Mouse (Mus musculus): ENCODE data around the gene Ugt1a7c. TPM values are rescaled to one million over a fixed set of nuclear protein-coding genes. Genes with fewer than 3 reads are reported as not detected.

The Ugt1a7c gene
- total and polyA plus RNA-seq, 3 experiments, result 2.2 to 15.3 (median 11.1) TPM

GRCm38 (mm10) chr1:88238771-88239170 is 143.9 kb downstream of the Ugt1a7c start:
- H3K4me1 ChIP-seq (ENCODE audit: control insufficient read depth in 1 of 2, insufficient read depth in 2 of 2), result no peaks in the 10 kb centered on the region
- H3K27me3 ChIP-seq (replicated peaks), result peaks cover 38% of the 10 kb centered on the region
- in situ Hi-C loops (cut with MboI; ENCODE audit: low pct_ligation_motif_present, low pct_unique_long_range_greater_than_20kb, low sequenced_read_pairs) (no loop called here), dilution Hi-C loops (cut with MboI; ENCODE audit: extremely low pct_ligation_motif_present, extremely low pct_unique_long_range_greater_than_20kb, low sequenced_read_pairs) (no loop called here)
- no peak overlapping the region for H3K4me3 ChIP-seq (replicated peaks in 1 of 3; ENCODE audit: low read depth in 2 of 3, low read length in 2 of 3, poor library complexity in 1 of 3)
- no peak for DNase-seq (ENCODE audit: extremely low read depth)
- peaks cover 72% of the 10 kb centered on the region for H3K9me3 ChIP-seq (replicated peaks; ENCODE audit: low read length)
- no peak overlapping the region for H3K9ac ChIP-seq (ENCODE audit: insufficient read depth, low read depth)
- no peaks in the 10 kb centered on the region for H3K79me2 ChIP-seq (replicated peaks; ENCODE audit: control insufficient read depth, extremely low read depth, insufficient read depth, poor library complexity, severe bottlenecking)
- no peak overlapping the region for H3K27ac ChIP-seq (ENCODE audit: insufficient read depth, low read depth)
- H3K4me2 ChIP-seq (ENCODE audit: insufficient read depth, low read depth, poor library complexity, severe bottlenecking), result no peak overlapping the region
- TF ChIP-seq ZMIZ1 (IDR thresholded peaks at IDR 0.05; ENCODE audit: low read depth, low read length) (no peak), CTCF (conservative IDR thresholded peaks at IDR 0.05 in 1 of 2, IDR thresholded peaks at IDR 0.05 in 1 of 2; ENCODE audit: low read depth in 2 of 2, low read length in 2 of 2) (no peak), ELF1 (IDR thresholded peaks at IDR 0.05; ENCODE audit: low read depth, low read length) (no peak), ZKSCAN1 (IDR thresholded peaks at IDR 0.05; ENCODE audit: borderline replicate concordance, low read depth, low read length) (no peak), MAFK (IDR thresholded peaks at IDR 0.05; ENCODE audit: insufficient replicate concordance, low read length) (no peak), GABPA (IDR thresholded peaks at IDR 0.05; ENCODE audit: insufficient replicate concordance, low read depth, low read length) (no peak), MEF2A (IDR thresholded peaks at IDR 0.05; ENCODE audit: borderline replicate concordance, low read depth, low read length) (no peak), SMC3 (IDR thresholded peaks at IDR 0.05; ENCODE audit: low read depth, low read length) (no peak), POLR2AphosphoS2 (IDR thresholded peaks at IDR 0.05; ENCODE audit: low read depth, low read length) (no peak), MXI1 (IDR thresholded peaks at IDR 0.05; ENCODE audit: low read depth, low read length) (no peak), BHLHE40 (IDR thresholded peaks at IDR 0.05; ENCODE audit: low read depth, low read length) (no peak), TCF12 (IDR thresholded peaks at IDR 0.05; ENCODE audit: low read depth, low read length) (no peak), SIN3A (IDR thresholded peaks at IDR 0.05; ENCODE audit: low read length) (no peak)
- no peaks in the 10 kb centered on the region for H3K36me3 ChIP-seq (replicated peaks in 1 of 2; ENCODE audit: control insufficient read depth in 1 of 2, insufficient read depth in 1 of 2, low read length in 1 of 2)

GRCm38 (mm10) chr1:88240072-88240471 is 145.2 kb downstream of the Ugt1a7c start:
- Histone ChIP-seq H3K36me3 (replicated peaks in 1 of 2; ENCODE audit: control insufficient read depth in 1 of 2, insufficient read depth in 1 of 2, low read length in 1 of 2) (no peaks in the 10 kb centered on the region), H3K4me1 (ENCODE audit: control insufficient read depth in 1 of 2, insufficient read depth in 2 of 2) (no peaks in the 10 kb centered on the region), H3K4me3 (replicated peaks in 1 of 3; ENCODE audit: low read depth in 2 of 3, low read length in 2 of 3, poor library complexity in 1 of 3) (no peak overlapping the region), H3K27ac (ENCODE audit: insufficient read depth, low read depth) (no peak overlapping the region), H3K79me2 (replicated peaks; ENCODE audit: control insufficient read depth, extremely low read depth, insufficient read depth, poor library complexity, severe bottlenecking) (no peaks in the 10 kb centered on the region), H3K9ac (ENCODE audit: insufficient read depth, low read depth) (no peak overlapping the region), H3K9me3 (replicated peaks; ENCODE audit: low read length) (peaks cover 74% of the 10 kb centered on the region), H3K27me3 (replicated peaks) (peaks cover 36% of the 10 kb centered on the region), H3K4me2 (ENCODE audit: insufficient read depth, low read depth, poor library complexity, severe bottlenecking) (no peak overlapping the region)
- TF ChIP-seq NELFE (IDR thresholded peaks at IDR 0.05; ENCODE audit: low read depth, low read length), result no peak
- no peak for TF ChIP-seq POLR2AphosphoS2 (IDR thresholded peaks at IDR 0.05; ENCODE audit: low read depth, low read length)
- TF ChIP-seq GABPA (IDR thresholded peaks at IDR 0.05; ENCODE audit: insufficient replicate concordance, low read depth, low read length), result no peak
- no peak for TF ChIP-seq UBTF (IDR thresholded peaks at IDR 0.05; ENCODE audit: low read depth, low read length)
- TF ChIP-seq USF1 (IDR thresholded peaks at IDR 0.05; ENCODE audit: low read depth, low read length), result no peak
- no peak for TF ChIP-seq USF2 (conservative IDR thresholded peaks at IDR 0.05; ENCODE audit: low read depth, low read length)
- TF ChIP-seq EP300 (IDR thresholded peaks at IDR 0.05; ENCODE audit: low read length), result no peak
- no peak for TF ChIP-seq MXI1 (IDR thresholded peaks at IDR 0.05; ENCODE audit: low read depth, low read length)
- no peak for TF ChIP-seq RCOR1 (conservative IDR thresholded peaks at IDR 0.05; ENCODE audit: low read depth, low read length)
- no peak for TF ChIP-seq MAX (IDR thresholded peaks at IDR 0.05; ENCODE audit: low read length)
- TF ChIP-seq JUN (IDR thresholded peaks at IDR 0.05; ENCODE audit: insufficient read depth, low read depth, low read length), result no peak
- no peak for TF ChIP-seq MEF2A (IDR thresholded peaks at IDR 0.05; ENCODE audit: borderline replicate concordance, low read depth, low read length)
- TF ChIP-seq RAD21 (IDR thresholded peaks at IDR 0.05; ENCODE audit: low read depth, low read length), result no peak
- no peak for TF ChIP-seq MAFK (IDR thresholded peaks at IDR 0.05; ENCODE audit: insufficient replicate concordance, low read length)
- no peak for TF ChIP-seq ZC3H11A (IDR thresholded peaks at IDR 0.05; ENCODE audit: low read depth, low read length)
- no peak for DNase-seq (ENCODE audit: extremely low read depth)
- dilution Hi-C loops (cut with MboI; ENCODE audit: extremely low pct_ligation_motif_present, extremely low pct_unique_long_range_greater_than_20kb, low sequenced_read_pairs) (no loop called here), in situ Hi-C loops (cut with MboI; ENCODE audit: low pct_ligation_motif_present, low pct_unique_long_range_greater_than_20kb, low sequenced_read_pairs) (no loop called here)

All from CH12.LX (cell line).